Mouse (Mus musculus): ENCODE measurements at regions not wholly inside any gene's neighbourhood (a gene's known extent, or its start where the extent isn't known, plus 50 kb on each side); places are given as distances from the start of the nearest gene placed in this dataset.

DNA sequence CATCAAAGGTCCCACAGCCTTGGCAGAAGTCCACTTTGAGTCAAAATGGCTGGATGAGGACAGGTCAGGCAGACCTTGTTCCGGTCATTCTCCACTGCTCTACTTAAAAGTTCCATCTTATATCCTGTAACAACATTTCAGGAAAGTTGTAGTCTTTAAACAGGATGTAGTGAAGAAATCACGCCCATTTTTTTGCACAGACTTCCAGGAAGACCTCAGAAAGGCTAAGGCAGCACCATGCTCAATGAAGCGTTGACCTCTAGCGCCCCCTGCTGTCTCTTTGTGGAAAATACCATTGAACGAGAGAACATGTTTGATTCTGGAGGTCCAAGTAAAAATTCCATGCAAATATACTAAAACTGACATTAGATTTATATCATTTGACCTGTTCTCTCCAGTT, 56.6 kb upstream of the Tmem14a start:
- TF ChIP-seq EP300 (IDR thresholded peaks at IDR 0.05; ENCODE audit: low read depth) (no peak), CTCF (IDR thresholded peaks at IDR 0.05; ENCODE audit: low read depth) (peak; percentile 91)
